Comparison of ENCODE assay signal across 20 mouse cellular contexts in genomic region chr13:91918764-91919163, GRCm38 (mm10). TPM values are rescaled to one million over a fixed set of nuclear protein-coding genes. Genes with fewer than 3 reads are reported as not detected.
DNase-seq lines count a peak whose midpoint lies in the region; ATAC-seq lines count a peak whose summit lies in the region.
"Had no signal": no experiment of that assay in that cellular context is flagged by ENCODE, and none has a peak within 500 bp of the region (broad histone marks: within the 10 kb centered on the region; RNA-seq: fewer than 3 reads in every experiment).

No protein-coding gene starts in this region.

- peak; percentile 36 for DNase-seq in heart, adult 11 months
- DNase-seq in heart, embryonic 10.5 days (ENCODE audit: low spot score) = no peak
- peak; percentile 8 for DNase-seq in kidney, adult 9 months
- DNase-seq in adipocyte (ENCODE audit: low spot score) = peak; percentile 90
- DNase-seq: adrenal gland, postnatal 25 days; cerebellum, adult 11 months; cerebellum, adult 8-10 months; cerebellum, postnatal 25 days; gastrocnemius, postnatal 36 days; heart, adult 18-20 months had no signal

- no peak overlapping the region for H3K9ac ChIP-seq in kidney, embryonic 14.5 days (ENCODE audit: low read depth, low read length)
- H3K9ac ChIP-seq in heart, embryonic 12.5 days = no peak overlapping the region
- H3K9ac ChIP-seq: forebrain, embryonic 15.5 days; hindbrain, embryonic 15.5 days had no signal

- H3K27me3 ChIP-seq in heart, embryonic 10.5 days (ENCODE audit: insufficient read depth, poor library complexity, severe bottlenecking) = no peaks in the 10 kb centered on the region
- H3K27me3 ChIP-seq in kidney, embryonic 14.5 days (ENCODE audit: control insufficient read depth, insufficient read depth, low read length) = no peaks in the 10 kb centered on the region
- H3K27me3 ChIP-seq in heart, embryonic 12.5 days (replicated peaks) = no peaks in the 10 kb centered on the region
- H3K27me3 ChIP-seq: forebrain, embryonic 15.5 days; hindbrain, embryonic 15.5 days had no signal

- WGBS in heart, embryonic 10.5 days = 86% methylated on average over 5 of the region's 5 CpGs
- 88% methylated on average over 5 of the region's 5 CpGs for WGBS in kidney, embryonic 14.5 days
- 86% methylated on average over 5 of the region's 5 CpGs for WGBS in heart, embryonic 12.5 days

- no peak overlapping the region for H3K27ac ChIP-seq in heart, embryonic 10.5 days
- H3K27ac ChIP-seq in kidney, embryonic 14.5 days (ENCODE audit: low read depth, low read length) = no peak overlapping the region
- H3K27ac ChIP-seq in brown adipose tissue, adult 24 weeks (replicated peaks; ENCODE audit: low read depth, low read length) = peak overlapping the region; percentile 57
- no peak overlapping the region for H3K27ac ChIP-seq in heart, embryonic 12.5 days (ENCODE audit: poor library complexity, severe bottlenecking)
- H3K27ac ChIP-seq: forebrain, embryonic 15.5 days; hindbrain, embryonic 15.5 days had no signal

- no peaks in the 10 kb centered on the region for H3K36me3 ChIP-seq in heart, embryonic 10.5 days
- no peaks in the 10 kb centered on the region for H3K36me3 ChIP-seq in kidney, embryonic 14.5 days (ENCODE audit: control insufficient read depth, insufficient read depth, low read length)
- H3K36me3 ChIP-seq in heart, embryonic 12.5 days = no peaks in the 10 kb centered on the region
- H3K36me3 ChIP-seq: forebrain, embryonic 15.5 days; hindbrain, embryonic 15.5 days had no signal

- no peaks in the 10 kb centered on the region for H3K9me3 ChIP-seq in heart, embryonic 10.5 days
- no peaks in the 10 kb centered on the region for H3K9me3 ChIP-seq in kidney, embryonic 14.5 days (ENCODE audit: control insufficient read depth, low read length)
- no peaks in the 10 kb centered on the region for H3K9me3 ChIP-seq in heart, embryonic 12.5 days (replicated peaks)
- H3K9me3 ChIP-seq: forebrain, embryonic 15.5 days; hindbrain, embryonic 15.5 days had no signal

- no peak overlapping the region for H3K4me3 ChIP-seq in heart, embryonic 10.5 days
- no peak overlapping the region for H3K4me3 ChIP-seq in kidney, embryonic 14.5 days (ENCODE audit: low read length)
- H3K4me3 ChIP-seq in brown adipose tissue, adult 24 weeks (ENCODE audit: insufficient read depth, low read depth, low read length) = no peak overlapping the region
- no peak overlapping the region for H3K4me3 ChIP-seq in heart, embryonic 12.5 days
- H3K4me3 ChIP-seq: forebrain, embryonic 15.5 days; hindbrain, embryonic 15.5 days had no signal

- peaks cover 5% of the 10 kb centered on the region; the same call in 1 of the 2 replicates for H3K4me1 ChIP-seq in heart, embryonic 10.5 days
- no peaks in the 10 kb centered on the region for H3K4me1 ChIP-seq in kidney, embryonic 14.5 days (ENCODE audit: control insufficient read depth, insufficient read depth, low read length)
- H3K4me1 ChIP-seq in brown adipose tissue, adult 24 weeks (ENCODE audit: control insufficient read depth, insufficient read depth, insufficient read length, low read length) = no peaks in the 10 kb centered on the region
- H3K4me1 ChIP-seq in heart, embryonic 12.5 days (replicated peaks) = peaks cover 4% of the 10 kb centered on the region; the same call in 1 of the 2 replicates

- H3K4me2 ChIP-seq in kidney, embryonic 14.5 days (replicated peaks; ENCODE audit: low read depth, low read length) = no peak overlapping the region
- H3K4me2 ChIP-seq in heart, embryonic 12.5 days = no peak overlapping the region
- H3K4me2 ChIP-seq: forebrain, embryonic 15.5 days; heart, embryonic 11.5 days; hindbrain, embryonic 15.5 days had no signal

- no peak for ATAC-seq in kidney, embryonic 14.5 days (ENCODE audit: low FRiP score, low TSS enrichment)
- no peak for ATAC-seq in heart, embryonic 12.5 days (ENCODE audit: insufficient number of reproducible peaks, low FRiP score)
- ATAC-seq: forebrain, embryonic 15.5 days; intestine, embryonic 16.5 days had no signal

RNA-seq across cellular contexts. Expression of gene Ckmt2, which starts 42.1 kb away (rescaled TPM):
- polyA plus RNA-seq in heart, embryonic 10.5 days (2016; fragmentation: Nextera tagmentation; extraction: Ambion mirVana) = 3.3 and 7.8 TPM in 2 replicates
- polyA plus RNA-seq in kidney, embryonic 14.5 days (2014; fragmentation: Nextera tagmentation; extraction: Ambion mirVana) = not detected in 2 replicates
- 9.0 and 30.6 TPM in 2 replicates for polyA plus RNA-seq in brown adipose tissue, adult 24 weeks (2012; ENCODE audit: insufficient read depth, insufficient read length, missing spikeins)
- polyA plus RNA-seq in heart, embryonic 12.5 days (2016; fragmentation: Nextera tagmentation; extraction: Ambion mirVana) = 12.2 and 12.8 TPM in 2 replicates
- polyA plus RNA-seq: cortical plate, adult 2 months; forebrain, embryonic 11.5 days; forebrain, embryonic 15.5 days; hindbrain, embryonic 11.5 days; hindbrain, embryonic 15.5 days had no signal
